ENCODE assay signal across 16 mouse cellular contexts in the genomic region with DNA sequence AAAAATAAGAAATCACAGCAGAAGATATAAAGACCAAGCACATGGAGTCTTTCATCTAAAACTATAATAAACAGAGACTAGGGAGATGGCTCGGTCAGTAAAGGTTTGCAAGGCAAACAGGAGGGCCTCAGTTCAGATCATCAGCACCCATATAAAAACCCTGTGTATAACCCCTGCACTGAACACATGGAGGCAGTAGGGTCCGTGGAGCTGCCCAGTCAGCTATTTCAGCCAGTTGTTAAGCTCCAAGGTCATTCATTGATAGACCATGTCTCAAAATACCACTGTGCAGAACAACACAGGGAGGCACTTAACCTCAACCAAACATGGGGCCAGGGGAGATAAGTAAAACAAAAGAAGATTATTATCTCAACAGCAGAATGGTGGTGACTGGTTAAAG.
"Had no signal": no experiment of that assay in that cellular context is flagged by ENCODE, and none has a peak within 500 bp of the region (broad histone marks: within the 10 kb centered on the region; RNA-seq: fewer than 3 reads in every experiment).

No protein-coding gene starts in this region.

- H3K27ac ChIP-seq: neural tube, embryonic 12.5 days; neural tube, embryonic 13.5 days; neural tube, embryonic 15.5 days; stomach, embryonic 15.5 days; stomach, postnatal 0 days had no signal

- H3K9me3 ChIP-seq: neural tube, embryonic 12.5 days; neural tube, embryonic 13.5 days; neural tube, embryonic 15.5 days; stomach, embryonic 15.5 days had no signal

- H3K4me3 ChIP-seq: neural tube, embryonic 12.5 days; neural tube, embryonic 13.5 days; neural tube, embryonic 15.5 days; stomach, embryonic 15.5 days had no signal

- H3K9ac ChIP-seq: neural tube, embryonic 12.5 days; neural tube, embryonic 13.5 days; neural tube, embryonic 15.5 days; stomach, embryonic 15.5 days had no signal

- H3K4me1 ChIP-seq: neural tube, embryonic 12.5 days; neural tube, embryonic 13.5 days; neural tube, embryonic 15.5 days; stomach, embryonic 15.5 days had no signal

- H3K36me3 ChIP-seq: neural tube, embryonic 12.5 days; neural tube, embryonic 13.5 days; neural tube, embryonic 15.5 days; stomach, embryonic 15.5 days had no signal

- H3K27me3 ChIP-seq: neural tube, embryonic 12.5 days; neural tube, embryonic 13.5 days; neural tube, embryonic 15.5 days; stomach, embryonic 15.5 days had no signal

- H3K4me2 ChIP-seq: neural tube, embryonic 12.5 days; neural tube, embryonic 13.5 days; neural tube, embryonic 15.5 days; stomach, embryonic 15.5 days had no signal

- DNase-seq: retina, postnatal 1 day; right cerebral cortex, adult 18-20 months; right cerebral cortex, postnatal 14 days; right cerebral cortex, postnatal 25 days; spleen, adult 18-20 months; thymus, adult 18-20 months; thymus, adult 2 months; thymus, postnatal 14 days; thymus, postnatal 25 days; thymus, postnatal 36 days; thymus, postnatal 4 days had no signal
